Mouse (Mus musculus): Measurements from ENCODE around the gene Jup.

The Jup gene

DNA sequence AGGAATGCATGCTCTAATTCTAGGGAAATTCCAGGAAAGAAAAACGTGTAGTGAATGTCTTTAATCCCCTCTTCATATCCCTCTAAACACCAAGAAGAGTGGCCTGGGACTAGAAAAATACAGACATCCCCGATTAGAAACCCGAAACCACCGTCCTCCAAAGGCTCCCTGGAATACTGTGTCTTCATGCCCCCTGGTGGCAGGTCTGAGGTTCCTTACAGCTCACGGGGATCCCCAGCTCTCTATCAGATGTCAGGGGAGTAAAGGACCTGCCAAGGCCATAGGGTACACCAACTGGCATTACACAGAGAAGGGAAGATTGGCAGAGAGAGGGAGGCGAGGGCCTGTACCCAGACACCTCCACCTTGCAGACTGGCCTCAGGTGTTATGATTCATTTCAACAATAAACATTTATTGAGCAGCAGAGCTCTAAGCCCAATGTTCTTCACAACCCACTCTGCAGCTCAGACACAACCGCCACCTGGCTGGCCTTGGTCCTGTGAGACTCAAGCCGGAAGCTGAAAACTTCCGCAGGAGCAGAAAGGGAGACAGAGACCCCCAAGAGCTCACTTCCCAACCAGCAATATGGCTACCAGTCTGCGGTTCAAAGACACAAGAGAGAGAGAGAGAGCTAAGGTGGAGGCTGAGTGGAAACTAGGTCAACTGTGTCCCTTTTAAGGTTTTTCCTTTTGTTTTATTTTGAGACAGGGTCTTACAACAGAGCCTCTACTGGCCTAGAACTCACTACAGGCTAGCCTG lies 10.7 kb upstream of the Jup start:
- no peak for DNase-seq (ENCODE audit: low spot score in 2 of 2)

DNA sequence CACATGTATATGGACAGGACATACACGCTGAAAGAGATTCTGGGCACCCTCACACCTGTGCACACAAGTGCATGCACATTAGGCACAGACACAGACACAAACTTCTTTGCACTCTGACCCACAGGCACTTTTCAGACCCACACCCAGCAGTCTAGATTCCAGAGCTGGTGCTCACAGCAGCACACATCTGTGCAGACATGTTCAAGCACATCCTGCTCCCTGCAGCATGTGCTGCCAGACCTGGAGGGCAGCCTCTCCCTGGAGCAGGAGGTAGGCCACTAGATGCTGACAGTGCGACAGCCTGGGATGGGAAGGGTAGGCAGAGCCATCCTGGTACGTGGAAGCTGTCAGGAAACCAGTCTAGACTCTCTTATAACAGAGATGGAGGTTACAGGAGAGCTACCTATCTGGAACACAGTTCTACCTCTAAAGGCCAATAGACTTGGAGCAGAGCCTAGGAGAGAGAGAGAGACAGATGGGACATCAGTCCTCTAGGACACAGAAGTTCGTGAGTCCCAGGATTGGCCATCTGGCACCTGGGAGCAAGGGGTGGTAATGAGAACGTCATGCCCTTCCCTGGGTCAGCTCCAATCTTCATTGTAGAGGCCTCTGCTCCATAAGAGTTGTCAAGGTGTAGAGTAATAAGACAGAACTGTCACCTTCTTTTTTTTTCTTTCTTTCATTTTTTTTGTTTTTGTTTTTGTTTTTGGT lies 9.6 kb upstream of the Jup start:
- DNase-seq (ENCODE audit: low spot score in 2 of 2), result no peak

DNA sequence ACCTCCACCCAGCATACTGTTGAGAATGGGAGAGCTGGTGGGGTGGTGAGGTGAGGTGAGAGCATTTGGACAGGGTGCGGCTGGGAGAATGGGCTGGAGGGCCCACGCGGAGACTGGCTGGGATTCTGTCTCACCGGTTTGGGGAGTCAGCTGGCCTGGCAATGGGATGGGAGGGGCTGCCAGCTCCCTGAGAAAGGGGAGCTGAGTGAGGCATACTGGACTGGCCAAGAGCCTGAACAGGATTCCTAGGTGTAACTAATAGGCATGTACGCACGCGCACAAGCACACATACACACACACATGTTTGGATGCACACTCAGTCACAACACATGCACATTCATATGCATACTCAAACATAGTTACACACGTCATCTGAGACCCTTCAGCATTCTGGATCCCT lies 8.7 kb upstream of the Jup start:
- no peak for DNase-seq (ENCODE audit: low spot score in 2 of 2)

DNA sequence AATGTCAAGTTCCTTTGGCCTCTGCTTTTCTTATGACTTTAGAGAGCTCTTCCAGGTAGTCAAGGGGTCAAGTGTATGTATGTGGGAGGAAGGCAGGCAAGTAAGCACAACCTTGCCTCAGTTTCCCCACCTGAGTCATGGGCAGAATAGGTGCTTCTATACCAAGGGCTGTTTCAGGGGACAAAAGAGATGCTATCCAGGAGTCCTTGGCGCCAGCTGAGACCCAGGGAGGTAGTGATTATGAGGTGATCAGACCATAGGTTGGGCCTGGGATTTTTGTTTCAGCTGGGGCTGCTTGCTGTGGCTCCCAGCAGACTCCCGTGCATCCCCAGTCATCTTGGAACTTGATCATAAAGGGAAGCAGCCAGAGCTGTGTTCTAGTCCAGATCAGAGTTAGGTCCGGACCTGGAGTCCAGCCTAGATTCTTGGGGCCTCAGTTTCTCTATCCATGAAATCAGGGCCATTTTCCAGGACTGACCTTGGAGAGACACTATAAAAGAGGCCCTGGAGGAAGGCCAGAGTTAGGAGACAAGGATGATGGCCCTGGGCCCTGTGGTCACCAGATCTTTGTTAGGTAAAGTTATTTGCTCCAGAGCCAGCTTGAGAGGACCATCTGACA lies 7.0 kb upstream of the Jup start:
- no peak for DNase-seq (ENCODE audit: low spot score in 2 of 2)

DNA sequence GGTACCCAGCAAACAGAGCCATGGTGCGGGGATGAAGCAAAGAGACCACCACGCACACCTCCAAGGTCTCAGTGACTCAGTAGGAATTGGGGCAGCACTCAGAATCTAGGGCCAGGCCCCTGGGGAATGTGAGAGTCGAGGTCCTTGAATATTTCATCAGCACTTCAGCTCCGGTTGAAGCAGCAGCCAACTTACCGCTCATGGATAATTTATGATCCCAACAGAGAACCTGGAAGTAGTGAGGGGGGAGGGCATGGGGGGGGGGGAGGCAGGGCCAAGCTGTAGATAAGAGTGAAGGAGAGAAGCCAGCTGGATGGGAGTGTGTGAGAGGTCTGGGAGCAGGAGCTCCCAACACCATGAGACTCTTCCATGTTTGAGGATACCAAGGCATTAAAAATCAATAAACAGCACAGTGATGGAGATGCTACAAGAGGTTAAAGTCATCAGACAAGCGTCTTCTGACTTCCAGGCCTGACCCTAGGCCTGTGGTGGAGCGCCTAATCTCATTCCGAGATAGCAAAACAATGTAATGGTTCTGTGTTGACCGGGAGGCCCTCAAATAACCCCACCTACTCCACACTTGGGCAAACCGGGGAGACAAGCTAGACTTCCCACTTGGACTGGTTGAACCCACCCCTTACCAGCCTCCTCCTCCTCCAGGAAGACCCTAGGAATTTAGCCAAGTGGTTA lies 6.0 kb upstream of the Jup start:
- no peak for DNase-seq (ENCODE audit: low spot score in 2 of 2)

DNA sequence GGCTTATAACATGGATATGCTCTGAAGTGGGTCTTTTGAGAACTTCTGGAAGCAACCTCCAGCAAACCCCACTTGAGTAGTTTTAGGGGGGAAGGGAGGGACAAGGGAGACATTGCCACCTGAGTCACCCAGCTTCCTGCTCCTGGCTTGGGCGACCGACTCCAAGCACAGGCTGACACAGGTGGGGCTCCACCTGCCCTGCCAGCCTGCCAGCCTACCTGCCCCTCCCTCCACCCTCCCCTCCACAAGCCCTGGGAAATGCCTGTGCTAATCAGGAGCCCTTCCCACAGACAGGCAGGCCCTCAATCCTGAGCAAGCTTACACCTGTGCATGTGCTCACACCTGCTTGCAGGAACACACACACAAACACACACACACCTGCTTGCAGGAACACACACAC lies 5.1 kb upstream of the Jup start:
- DNase-seq (ENCODE audit: low spot score in 2 of 2), result peak in 1 of 2 experiments; percentile 68

DNA sequence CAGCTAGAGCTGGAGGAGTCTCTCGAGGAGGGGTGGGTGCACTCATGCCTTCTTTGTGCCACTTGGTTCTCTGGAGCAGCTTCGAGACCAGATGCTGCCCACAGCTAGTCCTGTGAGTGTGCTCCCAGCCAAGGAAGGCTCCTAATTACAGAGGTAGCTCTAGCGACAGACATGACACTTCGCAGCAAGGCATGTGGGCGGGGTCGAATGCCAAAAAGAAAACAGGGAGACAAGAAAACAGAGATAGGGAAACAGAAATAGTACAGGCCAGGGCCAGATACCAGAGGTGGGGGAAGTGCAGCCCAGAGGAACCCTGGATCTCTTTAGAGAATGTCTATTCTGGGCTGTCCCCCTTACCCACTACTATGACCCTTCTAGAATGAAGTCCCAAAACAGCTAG lies 4.7 kb upstream of the Jup start:
- DNase-seq (ENCODE audit: low spot score in 2 of 2), result no peak

DNA sequence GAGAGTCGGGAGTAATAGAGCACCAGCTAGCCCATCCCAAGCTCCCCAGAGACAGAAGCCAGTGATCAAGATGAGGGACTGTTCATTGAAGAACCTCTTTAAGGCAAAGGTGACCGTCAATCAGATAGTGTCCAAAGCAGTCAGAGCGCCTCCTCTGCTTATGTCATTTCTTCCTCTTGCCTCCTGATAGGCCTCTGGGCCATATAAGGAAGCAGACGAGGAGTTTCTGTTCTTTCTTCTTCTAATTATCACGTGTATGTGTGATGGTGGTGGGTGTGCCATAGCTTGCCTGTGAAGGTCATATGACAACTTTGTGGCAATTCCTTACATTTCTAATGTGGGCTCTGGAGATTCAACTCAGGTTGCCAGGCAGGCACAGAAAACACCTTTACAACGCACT lies 3.3 kb upstream of the Jup start:
- no peak for DNase-seq (ENCODE audit: low spot score in 2 of 2)

DNA sequence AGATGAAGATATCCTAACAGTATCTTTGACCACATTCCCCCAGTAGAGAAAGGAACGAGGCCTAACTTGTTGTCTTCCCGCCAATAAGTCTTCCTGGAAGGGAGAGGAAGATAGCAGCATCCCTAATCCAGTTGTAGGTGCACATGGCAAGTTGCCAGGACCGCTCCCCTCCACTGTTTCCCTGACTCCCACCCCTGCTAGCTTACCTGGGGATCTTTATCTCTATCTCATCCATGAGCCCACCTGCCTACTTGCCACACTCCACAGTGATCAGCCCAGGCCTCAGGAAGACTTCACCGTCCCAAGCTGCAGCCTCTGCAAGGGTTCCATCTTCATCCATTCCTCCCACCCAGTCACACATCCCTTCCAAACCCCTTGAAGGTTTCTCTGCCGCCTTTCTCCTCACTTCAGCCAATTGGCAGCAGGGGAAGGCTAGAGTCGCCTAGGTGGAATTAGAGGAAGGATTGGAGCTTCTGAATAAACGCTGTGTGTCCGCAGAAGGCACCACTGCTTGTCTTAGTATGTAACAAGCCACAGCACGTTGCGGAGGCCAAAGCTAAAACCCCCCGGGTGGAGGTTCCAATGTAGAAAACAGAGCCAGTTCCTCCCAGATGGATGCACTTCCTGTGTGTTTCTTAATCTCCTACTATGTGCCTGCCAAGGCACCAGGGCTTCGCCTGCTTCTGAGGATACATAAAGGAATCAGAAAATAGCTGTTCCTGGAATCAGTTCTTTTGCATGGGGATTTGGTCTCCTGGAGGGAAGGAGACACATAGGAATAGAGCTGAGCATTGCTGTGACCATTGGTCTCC lies 2.4 kb upstream of the Jup start:
- no peak for DNase-seq (ENCODE audit: low spot score in 2 of 2)

DNA sequence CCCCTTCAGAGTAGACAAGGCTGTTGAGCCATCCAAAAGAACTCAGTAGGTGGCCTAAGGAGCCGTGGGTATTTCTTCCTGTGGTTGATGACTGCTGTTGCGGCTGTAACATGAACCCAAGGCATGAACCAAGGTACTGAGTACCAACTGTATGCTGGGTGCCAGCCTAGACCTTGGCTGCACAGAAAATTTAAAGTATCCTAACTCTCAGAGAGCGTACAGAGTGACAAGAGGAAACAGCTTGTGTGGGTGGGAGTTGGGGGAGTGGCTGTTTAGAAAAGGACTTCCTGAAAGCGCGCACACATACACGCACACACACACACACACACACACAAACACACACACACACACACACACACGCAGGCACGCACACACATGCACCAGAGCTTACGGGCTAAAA lies 1.8 kb upstream of the Jup start:
- DNase-seq (ENCODE audit: low spot score in 2 of 2), result no peak

DNA sequence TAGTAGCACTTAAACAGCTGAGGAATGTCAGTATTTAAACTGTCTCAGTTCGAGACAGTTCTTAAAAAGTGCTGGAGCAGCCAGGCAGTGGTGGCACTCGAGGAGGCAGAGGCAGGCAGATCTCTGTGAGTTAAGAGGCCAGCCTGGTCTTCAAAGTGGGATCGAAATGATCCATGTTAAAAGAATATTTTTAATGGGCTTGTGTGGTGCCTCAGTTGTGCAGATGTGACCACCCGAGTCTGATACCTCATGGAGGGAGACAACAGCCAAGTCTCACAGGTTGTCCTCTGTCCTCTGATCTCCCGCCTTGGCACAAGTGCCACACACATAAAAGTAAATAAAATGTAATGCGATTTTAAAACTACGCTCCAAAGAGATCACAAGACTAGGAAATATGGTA lies 954 bp upstream of the Jup start:
- no peak for DNase-seq (ENCODE audit: low spot score in 2 of 2)

DNA sequence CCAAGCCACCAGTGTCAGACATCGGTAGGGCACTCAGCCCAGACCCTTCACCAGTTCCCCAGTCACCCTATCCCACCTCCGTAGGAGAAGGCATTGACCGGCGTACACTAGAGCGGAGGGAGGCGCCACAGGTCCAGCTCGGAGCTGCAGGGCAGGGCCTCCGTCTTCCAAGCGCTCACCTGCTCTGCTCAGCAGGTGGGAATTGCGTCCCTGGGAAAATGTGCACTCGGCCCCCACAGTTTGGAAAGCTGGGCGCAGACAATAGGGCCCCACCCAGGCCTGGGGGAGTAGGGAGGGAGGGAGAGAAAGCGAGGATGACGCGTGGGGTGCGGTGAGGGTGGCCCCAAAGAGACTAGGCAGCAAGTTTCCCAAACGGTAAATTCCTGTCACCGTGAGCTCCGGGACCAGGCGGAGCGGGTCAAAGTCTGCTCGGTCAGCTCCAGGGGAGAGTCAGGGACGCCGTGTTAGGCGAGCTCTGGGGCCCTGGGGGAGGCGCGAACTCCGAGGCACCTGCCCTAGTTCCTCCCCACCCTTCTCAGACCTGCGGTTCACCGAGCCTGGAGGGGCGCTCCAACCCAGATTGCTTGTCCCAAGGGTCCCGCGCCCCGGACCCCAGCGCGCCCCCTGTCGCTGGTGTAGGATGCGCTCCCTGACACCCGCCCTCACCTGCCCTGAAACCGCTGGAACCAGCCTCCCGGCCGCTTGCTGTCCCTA lies 520 bp downstream of the Jup start:
- peak in 1 of 2 experiments; percentile 58 for DNase-seq (ENCODE audit: low spot score in 2 of 2)

DNA sequence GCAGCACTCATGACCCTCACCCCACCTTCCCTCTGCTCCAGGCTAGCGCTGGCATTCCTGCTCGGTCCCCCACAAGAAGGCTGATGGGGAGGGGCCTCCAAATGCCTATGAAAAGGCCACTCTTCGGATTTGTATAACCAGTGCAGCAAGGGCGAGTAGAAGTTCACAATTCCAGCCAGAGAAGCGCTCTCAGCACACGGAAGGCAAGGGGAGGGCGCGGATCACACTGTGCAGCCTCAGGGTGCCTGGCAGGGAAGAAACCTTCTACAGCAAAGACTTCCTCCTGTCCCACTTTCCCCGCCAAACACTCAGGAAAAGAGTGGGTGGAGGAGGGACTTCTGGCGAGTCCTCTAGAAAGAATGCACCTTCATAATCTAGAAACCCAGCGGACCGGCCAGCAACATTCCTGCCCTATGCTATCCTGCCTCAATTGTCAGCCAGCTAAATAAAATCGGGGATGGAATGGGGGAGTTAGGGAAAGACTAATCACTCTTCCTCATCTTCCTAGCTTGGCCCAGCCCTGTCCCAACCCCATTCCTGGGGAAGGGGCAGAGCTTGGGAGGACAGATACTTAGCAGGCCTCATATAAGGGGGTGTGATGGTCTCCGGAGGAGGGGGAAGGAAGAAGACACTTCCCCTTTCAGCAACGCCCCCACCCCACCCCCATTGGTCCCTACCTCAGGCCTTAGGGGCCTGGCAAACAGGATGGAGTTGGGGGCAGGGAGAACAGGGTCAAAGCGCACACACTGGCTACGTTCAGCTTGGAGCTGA lies 1.5 kb downstream of the Jup start:
- no peak for DNase-seq (ENCODE audit: low spot score in 2 of 2)

DNA sequence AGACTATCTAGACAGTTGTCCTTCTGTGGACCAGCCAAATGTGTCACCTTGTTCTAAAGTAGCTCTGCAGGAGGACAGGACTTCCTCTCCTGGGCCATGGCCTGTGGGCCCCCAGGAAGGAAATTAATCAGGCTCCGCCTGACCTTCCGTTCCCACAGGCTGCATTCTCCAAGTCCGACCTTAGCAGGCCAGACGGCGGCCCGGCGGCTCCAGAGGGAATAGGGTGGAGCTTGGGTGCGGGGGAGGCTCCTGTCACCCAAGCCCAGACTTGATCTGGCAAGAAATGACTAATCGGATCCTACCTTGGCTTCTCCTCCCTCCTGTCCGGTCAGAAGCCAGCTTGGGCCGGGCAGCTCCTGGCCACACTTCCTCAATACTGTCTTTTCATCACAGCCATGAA lies 2.4 kb downstream of the Jup start:
- peak; percentile 70 to 81 for DNase-seq (ENCODE audit: low spot score in 2 of 2)

DNA sequence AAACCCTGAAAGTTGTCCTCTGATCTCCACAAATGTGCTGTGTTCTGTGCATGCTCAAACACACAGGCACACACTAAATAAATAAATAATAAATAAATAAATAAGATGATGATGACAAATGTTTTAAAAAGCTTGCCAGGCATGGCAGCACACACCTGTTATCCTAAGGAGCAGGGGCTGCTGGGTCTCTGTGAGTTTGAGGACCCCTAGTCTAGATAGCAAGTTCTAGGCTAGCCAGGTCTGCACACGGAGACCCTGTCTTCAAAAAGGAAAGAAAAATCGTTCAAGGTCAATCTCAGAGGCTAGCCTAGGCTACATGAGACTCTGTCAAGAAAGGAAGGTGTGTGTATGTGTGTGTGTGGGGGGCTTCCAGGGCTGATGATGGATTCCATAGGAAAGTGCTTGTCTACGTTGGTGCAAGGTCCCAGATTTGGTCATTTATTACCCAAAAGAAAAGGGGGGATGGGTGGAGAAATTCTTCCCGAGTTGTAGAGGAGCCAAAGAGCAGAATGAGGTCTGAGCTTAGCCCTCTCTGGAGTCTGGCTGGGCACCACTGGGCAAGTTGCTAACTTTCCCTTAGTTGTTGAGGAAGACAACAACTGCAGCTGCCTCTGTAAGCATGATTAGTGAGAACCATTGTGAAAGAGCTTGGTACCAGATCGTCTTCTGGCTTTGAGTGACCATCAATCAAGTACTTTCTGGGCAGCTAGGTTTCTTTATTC lies 3.0 kb downstream of the Jup start:
- no peak for DNase-seq (ENCODE audit: low spot score in 2 of 2)

DNA sequence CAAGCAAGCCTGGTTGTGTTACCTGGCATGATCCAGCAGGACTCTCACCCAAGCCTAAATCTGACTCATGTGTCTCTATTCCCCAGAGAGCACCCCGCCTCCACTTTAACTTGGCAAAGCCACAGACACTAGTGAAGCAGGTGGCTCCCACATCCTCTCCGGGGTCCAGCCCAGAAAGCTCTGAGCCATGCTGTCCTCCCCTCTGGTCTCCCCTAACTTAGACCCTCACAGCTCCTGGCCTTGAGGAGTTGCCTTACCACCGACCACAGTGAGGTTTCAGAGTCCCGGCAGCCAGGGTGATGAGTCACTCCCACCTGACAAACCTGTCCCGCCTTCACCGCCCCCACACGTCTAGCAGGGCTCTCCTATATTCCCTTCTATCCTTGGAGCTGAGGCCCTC lies 3.8 kb downstream of the Jup start:
- DNase-seq (ENCODE audit: low spot score in 2 of 2), result peak in 1 of 2 experiments; percentile 57

DNA sequence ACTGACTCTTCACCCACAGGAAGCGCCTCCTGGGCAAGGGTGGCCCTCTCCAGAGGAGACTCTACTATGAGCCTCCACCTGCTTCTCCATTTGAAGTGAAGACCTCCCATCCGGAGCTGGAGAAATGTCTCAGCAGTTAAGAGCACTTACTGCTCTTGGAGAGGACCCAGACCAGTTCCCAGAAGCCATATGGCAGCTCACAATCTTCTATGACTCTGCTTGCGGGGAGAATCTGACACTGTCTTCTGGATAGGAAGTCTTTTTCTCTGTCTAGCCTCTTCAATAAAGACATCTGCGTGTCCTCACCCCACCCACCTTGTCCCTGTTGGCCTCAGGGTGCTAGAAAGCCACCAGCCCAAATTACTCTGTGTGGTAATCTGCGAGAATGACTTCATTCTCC lies 4.6 kb downstream of the Jup start:
- DNase-seq (ENCODE audit: low spot score in 2 of 2), result no peak

DNA sequence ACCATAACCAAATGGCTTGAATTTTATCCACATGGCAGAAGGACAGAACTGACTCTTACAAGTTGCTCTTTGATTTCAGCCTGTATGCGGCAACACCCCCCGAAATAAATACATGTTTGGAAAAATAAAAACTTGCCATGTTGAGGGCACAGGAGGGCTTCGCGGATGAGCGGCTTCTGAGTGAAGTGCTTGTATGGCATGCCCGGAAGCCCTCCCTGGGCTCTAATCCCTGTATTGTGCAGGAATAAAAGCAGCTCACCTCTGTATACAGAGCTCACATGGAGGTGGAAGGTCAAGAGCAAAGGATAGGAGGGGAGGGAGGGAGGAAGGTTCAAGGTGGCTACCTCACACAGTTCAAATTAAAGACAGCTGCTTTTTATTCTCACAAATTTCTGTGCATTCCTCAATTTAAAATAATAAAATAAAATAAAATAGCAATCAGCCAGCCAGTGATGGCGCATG lies 5.6 kb downstream of the Jup start:
- no peak for DNase-seq (ENCODE audit: low spot score in 2 of 2)

Data from urinary bladder, adult 18-20 months (tissue).